Mouse (Mus musculus): ENCODE results near the gene 4930519G04Rik. TPM values are rescaled to one million over a fixed set of nuclear protein-coding genes. Genes with fewer than 3 reads are reported as not detected.

The 4930519G04Rik gene
- under 1 TPM in 1 of 2 experiments, not detected in 1; 0.53 TPM for total RNA-seq (2023)

GRCm38 (mm10) chr5:114853364-114853763 lies at the start of gene 4930519G04Rik:
Gene 4930519G04Rik (plus strand): TSS chr5:114853664.

GRCm38 (mm10) chr5:114822796-114823688 lies 30.4 kb upstream of the 4930519G04Rik start, which contains the start of gene 1500011B03Rik:
Gene 1500011B03Rik (minus strand): TSS chr5:114823468.

GRCm38 (mm10) chr5:114858582-114858981 lies 5.1 kb downstream of the 4930519G04Rik start, which contains the start of gene Gm9936:
Gene Gm9936 (minus strand): TSS chr5:114858682.

GRCm38 (mm10) chr5:114896688-114897373 lies 43.4 kb downstream of the 4930519G04Rik start, which contains the start of gene Oasl2:
Gene Oasl2 (plus strand): TSS chr5:114896936.

GRCm38 (mm10) chr5:114922998-114923473 lies 69.6 kb downstream of the 4930519G04Rik start, which contains the start of gene Oasl1:
Gene Oasl1 (plus strand): TSS chr5:114923240.

Other genes starting within 250 kb of the 4930519G04Rik start
- 1 to 10 TPM; 3.0 to 3.1 TPM for gene Trpv4, start 195.2 kb upstream of the 4930519G04Rik start, total RNA-seq (2023)
- gene Gltp, start 162.7 kb upstream of the 4930519G04Rik start, total RNA-seq (2023), result 100 to 1,000 TPM in 1 of 2 experiments, 10 to 100 TPM in 1; 96.7 to 108 TPM
- 1 to 10 TPM; 4.7 to 6.2 TPM for gene Tchp, start 145.9 kb upstream of the 4930519G04Rik start, total RNA-seq (2023)
- gene Ankrd13a, start 79.0 kb upstream of the 4930519G04Rik start, total RNA-seq (2023), result 100 to 1,000 TPM; 228 to 235 TPM
- 100 to 1,000 TPM; 136 to 142 TPM for gene Git2, start 78.1 kb upstream of the 4930519G04Rik start, total RNA-seq (2023)
- 10 to 100 TPM; 21.0 to 27.6 TPM for gene 1500011B03Rik, start 30.2 kb upstream of the 4930519G04Rik start, total RNA-seq (2023)
- not detected for gene Gm9936, start 5.0 kb downstream of the 4930519G04Rik start, total RNA-seq (2023)
- 10 to 100 TPM; 10.8 to 14.4 TPM for gene Oasl2, start 43.3 kb downstream of the 4930519G04Rik start, total RNA-seq (2023)
- gene Oasl1, start 69.6 kb downstream of the 4930519G04Rik start, total RNA-seq (2023), result 10 to 100 TPM in 1 of 2 experiments, 1 to 10 TPM in 1; 6.1 to 11.8 TPM
- gene 2210016L21Rik, start 88.5 kb downstream of the 4930519G04Rik start, total RNA-seq (2023), result 10 to 100 TPM; 12.7 to 13.0 TPM
- not detected for gene Hnf1a, start 117.4 kb downstream of the 4930519G04Rik start, total RNA-seq (2023)
- 10 to 100 TPM; 45.9 to 47.6 TPM for gene Sppl3, start 157.5 kb downstream of the 4930519G04Rik start, total RNA-seq (2023)
- gene Gm10401, start 244.6 kb downstream of the 4930519G04Rik start, total RNA-seq (2023), result not detected

Measured in neutrophil, adult 59 days (primary cell).